Comparison of ENCODE assay signal across 9 mouse cellular contexts in the genomic region with DNA sequence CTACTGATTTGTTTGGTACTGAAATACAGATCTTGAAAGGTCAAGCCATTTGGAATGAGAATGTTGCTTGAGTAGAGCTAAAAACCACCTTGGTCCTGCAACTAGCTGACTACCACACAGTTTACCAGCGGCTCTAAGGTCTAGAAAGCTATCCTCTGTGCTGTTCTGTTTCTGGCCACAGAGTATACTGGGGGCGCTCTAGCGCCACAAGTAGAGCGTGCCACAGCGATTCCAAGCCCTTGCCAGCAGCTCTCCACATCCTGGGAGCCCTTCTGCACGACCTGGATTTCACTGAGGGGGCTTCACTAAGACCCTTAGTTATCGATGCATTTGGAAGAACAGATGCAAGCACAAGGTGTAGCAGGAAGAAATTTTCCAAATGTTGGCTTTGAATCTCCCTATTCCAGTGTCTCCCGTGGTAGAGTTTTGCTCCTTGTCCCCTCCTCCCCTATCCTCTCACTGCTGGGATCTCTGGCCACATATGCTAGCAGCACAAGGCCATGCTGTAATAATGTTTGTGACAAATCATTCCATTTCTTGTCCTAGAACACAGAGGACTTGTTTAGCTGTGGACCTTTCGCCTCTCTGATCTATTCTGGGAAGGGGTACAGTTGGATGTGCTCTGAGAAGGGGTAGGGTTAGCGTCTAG. TPM values are rescaled to one million over a fixed set of nuclear protein-coding genes. Genes with fewer than 3 reads are reported as not detected.
DNase-seq lines count a peak whose midpoint lies in the region; ATAC-seq and TF ChIP-seq lines count a peak whose summit lies in the region.
"Had no signal": no experiment of that assay in that cellular context is flagged by ENCODE, and none has a peak within 500 bp of the region (broad histone marks: within the 10 kb centered on the region; RNA-seq: fewer than 3 reads in every experiment).

No protein-coding gene starts in this region.

- TF ChIP-seq CTCF in lung, embryonic 14.5 days (IDR thresholded peaks at IDR 0.05; ENCODE audit: low read depth) = peak; percentile 58
- TF ChIP-seq CTCF in lung, postnatal 0 days (IDR thresholded peaks at IDR 0.05) = peak; percentile 69

- no peak for TF ChIP-seq EP300 in lung, postnatal 0 days (IDR thresholded peaks at IDR 0.05)

- no peaks in the 10 kb centered on the region for H3K27me3 ChIP-seq in lung, embryonic 14.5 days (ENCODE audit: insufficient read depth, low read length)
- H3K27me3 ChIP-seq in forebrain, embryonic 14.5 days (replicated peaks; ENCODE audit: control insufficient read depth, insufficient read depth, low read length) = no peaks in the 10 kb centered on the region
- H3K27me3 ChIP-seq in lung, postnatal 0 days (replicated peaks; ENCODE audit: insufficient read depth, low read length) = no peaks in the 10 kb centered on the region
- H3K27me3 ChIP-seq: liver, embryonic 15.5 days had no signal

- H3K27ac ChIP-seq in lung, embryonic 14.5 days (ENCODE audit: low read depth) = no peak overlapping the region
- H3K27ac ChIP-seq in forebrain, embryonic 14.5 days (ENCODE audit: low read depth, low read length) = no peak overlapping the region
- no peak overlapping the region for H3K27ac ChIP-seq in lung, postnatal 0 days (ENCODE audit: low read length)
- H3K27ac ChIP-seq: liver, embryonic 15.5 days had no signal

- H3K9me3 ChIP-seq in lung, embryonic 14.5 days (ENCODE audit: low read depth, low read length) = no peaks in the 10 kb centered on the region
- H3K9me3 ChIP-seq in forebrain, embryonic 14.5 days (replicated peaks; ENCODE audit: control insufficient read depth, low read length) = no peaks in the 10 kb centered on the region
- H3K9me3 ChIP-seq in lung, postnatal 0 days (ENCODE audit: low read length) = no peaks in the 10 kb centered on the region
- H3K9me3 ChIP-seq: liver, embryonic 15.5 days had no signal

- no peak for ATAC-seq in lung, embryonic 14.5 days (ENCODE audit: insufficient read depth)
- ATAC-seq in forebrain, embryonic 14.5 days = peak; percentile 62; the same call in 1 of the 2 replicates
- no peak for ATAC-seq in lung, postnatal 0 days

- no peak overlapping the region for H3K4me3 ChIP-seq in lung, embryonic 14.5 days (ENCODE audit: low read depth, low read length)
- H3K4me3 ChIP-seq in forebrain, embryonic 14.5 days (ENCODE audit: low read depth, low read length) = no peak overlapping the region
- no peak overlapping the region for H3K4me3 ChIP-seq in lung, postnatal 0 days (ENCODE audit: low read depth, low read length)
- H3K4me3 ChIP-seq: liver, embryonic 15.5 days had no signal

- DNase-seq in cerebellum, postnatal 10 days = peak; percentile 49 to 71
- no peak for DNase-seq in cerebellum, adult 9-11 months
- DNase-seq in lung, embryonic 14.5 days = peak; percentile 69
- no peak for DNase-seq in lung, postnatal 36 days
- peak; percentile 55 for DNase-seq in forebrain, embryonic 14.5 days (ENCODE audit: low spot score)
- DNase-seq in lung, postnatal 0 days (ENCODE audit: low spot score) = peak; percentile 45
- no peak for DNase-seq in MN1 (ENCODE audit: low spot score)
- no peak for DNase-seq in thymus, adult 18-20 months

- no peaks in the 10 kb centered on the region for H3K36me3 ChIP-seq in lung, embryonic 14.5 days (ENCODE audit: insufficient read depth)
- no peaks in the 10 kb centered on the region for H3K36me3 ChIP-seq in forebrain, embryonic 14.5 days (ENCODE audit: control insufficient read depth, insufficient read depth, low read length)
- no peaks in the 10 kb centered on the region for H3K36me3 ChIP-seq in lung, postnatal 0 days (ENCODE audit: insufficient read depth, low read length)
- H3K36me3 ChIP-seq: liver, embryonic 15.5 days had no signal

- no peak overlapping the region for H3K4me2 ChIP-seq in lung, embryonic 14.5 days
- H3K4me2 ChIP-seq in forebrain, embryonic 14.5 days (ENCODE audit: low read length) = no peak overlapping the region
- no peak overlapping the region for H3K4me2 ChIP-seq in lung, postnatal 0 days (replicated peaks; ENCODE audit: low read depth, low read length)
- H3K4me2 ChIP-seq: liver, embryonic 15.5 days had no signal

- H3K9ac ChIP-seq in lung, embryonic 14.5 days = no peak overlapping the region
- no peak overlapping the region for H3K9ac ChIP-seq in forebrain, embryonic 14.5 days (ENCODE audit: low read length)
- H3K9ac ChIP-seq in lung, postnatal 0 days (replicated peaks; ENCODE audit: low read depth) = no peak overlapping the region
- H3K9ac ChIP-seq: liver, embryonic 15.5 days had no signal

- WGBS in lung, embryonic 14.5 days = 38% methylated on average over 10 of the region's 10 CpGs
- WGBS in forebrain, embryonic 14.5 days = 38% methylated on average over 10 of the region's 10 CpGs
- WGBS in lung, postnatal 0 days = 37% methylated on average over 9 of the region's 10 CpGs

- H3K4me1 ChIP-seq in lung, embryonic 14.5 days (ENCODE audit: insufficient read depth) = no peaks in the 10 kb centered on the region
- H3K4me1 ChIP-seq in forebrain, embryonic 14.5 days (ENCODE audit: control insufficient read depth, insufficient read depth, low read length) = no peaks in the 10 kb centered on the region
- no peaks in the 10 kb centered on the region for H3K4me1 ChIP-seq in lung, postnatal 0 days (ENCODE audit: insufficient read depth, low read depth, low read length)
- H3K4me1 ChIP-seq: liver, embryonic 15.5 days had no signal

RNA-seq across cellular contexts. Expression of a gene that starts 31.2 kb away (rescaled TPM):
- polyA plus RNA-seq in lung, embryonic 14.5 days (2014; fragmentation: Nextera tagmentation; extraction: Ambion mirVana) = 0.12 and 0.34 TPM in 2 replicates
- polyA plus RNA-seq in forebrain, embryonic 14.5 days (2014; fragmentation: Nextera tagmentation; extraction: Ambion mirVana) = not detected in 2 replicates
- 0.80 and 0.91 TPM in 2 replicates for polyA plus RNA-seq in lung, postnatal 0 days (2015; fragmentation: Nextera tagmentation; extraction: Ambion mirVana)
- polyA plus RNA-seq: liver, embryonic 15.5 days had no signal

RNA-seq across cellular contexts. Expression of a gene that starts 50.1 kb away (rescaled TPM):
- polyA plus RNA-seq in lung, embryonic 14.5 days (2014; fragmentation: Nextera tagmentation; extraction: Ambion mirVana) = 0.38 TPM in 1 of 2 replicates, not detected in the other
- polyA plus RNA-seq in forebrain, embryonic 14.5 days (2014; fragmentation: Nextera tagmentation; extraction: Ambion mirVana) = not detected in 2 replicates
- polyA plus RNA-seq in lung, postnatal 0 days (2015; fragmentation: Nextera tagmentation; extraction: Ambion mirVana) = 0.19 and 0.26 TPM in 2 replicates
- polyA plus RNA-seq: liver, embryonic 15.5 days had no signal

Comparison
In these comparisons a context has a peak if more than half of its experiments do, and no peak if none do; other contexts are left out.
1. DNase-seq: peak in cerebellum, postnatal 10 days (2 of 2), lung, embryonic 14.5 days (single experiment), forebrain, embryonic 14.5 days (single experiment) and lung, postnatal 0 days (single experiment); none in cerebellum, adult 9-11 months (single experiment), lung, postnatal 36 days (single experiment), MN1 (single experiment) and thymus, adult 18-20 months (0 of 2).